Mouse (Mus musculus): ENCODE results near the gene Olfr1179. TPM values are rescaled to one million over a fixed set of nuclear protein-coding genes. Genes with fewer than 3 reads are reported as not detected.
"Not testable (repeated sequence)": the region's sequence is repeated elsewhere in the genome, so short reads cannot be mapped to it uniquely, and the experiment has no call there.

Gene Olfr1179
- not detected in 2 replicates for polyA plus RNA-seq (2016; fragmentation: Nextera tagmentation; extraction: Ambion mirVana)

DNA sequence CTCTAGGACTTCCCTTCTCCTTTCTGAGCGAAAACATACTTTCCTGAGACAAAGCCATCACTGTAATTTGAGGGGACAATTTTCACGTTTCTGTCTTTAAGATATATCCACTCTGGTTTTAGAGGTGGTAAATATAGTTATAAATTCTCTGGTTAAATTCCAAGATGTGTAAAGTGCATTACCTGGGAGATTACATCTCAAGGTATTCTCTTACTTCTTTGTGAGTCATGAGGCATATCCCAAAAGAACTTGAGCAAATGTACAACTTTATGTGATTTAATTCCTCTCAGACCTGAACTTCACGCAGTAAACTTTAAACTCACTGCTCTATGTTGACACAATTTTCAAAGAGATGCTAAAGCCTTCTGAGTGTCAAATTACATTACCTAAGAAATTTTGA lies at the start of gene Olfr1179:
Gene Olfr1179, minus strand, starts transcription at position 101 of the 400 bp plus-strand sequence.
- Histone ChIP-seq H3K36me3 (replicated peaks) (no peaks in the 10 kb centered on the region), H3K9me3 (no peaks in the 10 kb centered on the region), H3K4me1 (no peaks in the 10 kb centered on the region), H3K4me3 (no peak within 1 kb of the TSS), H3K27me3 (replicated peaks; ENCODE audit: low read depth, poor library complexity, severe bottlenecking) (no peaks in the 10 kb centered on the region), H3K27ac (replicated peaks) (no peak within 1 kb of the TSS)
- no peak for DNase-seq (ENCODE audit: low spot score)
- 83% methylated on average over 3 of the region's 3 CpGs for WGBS

DNA sequence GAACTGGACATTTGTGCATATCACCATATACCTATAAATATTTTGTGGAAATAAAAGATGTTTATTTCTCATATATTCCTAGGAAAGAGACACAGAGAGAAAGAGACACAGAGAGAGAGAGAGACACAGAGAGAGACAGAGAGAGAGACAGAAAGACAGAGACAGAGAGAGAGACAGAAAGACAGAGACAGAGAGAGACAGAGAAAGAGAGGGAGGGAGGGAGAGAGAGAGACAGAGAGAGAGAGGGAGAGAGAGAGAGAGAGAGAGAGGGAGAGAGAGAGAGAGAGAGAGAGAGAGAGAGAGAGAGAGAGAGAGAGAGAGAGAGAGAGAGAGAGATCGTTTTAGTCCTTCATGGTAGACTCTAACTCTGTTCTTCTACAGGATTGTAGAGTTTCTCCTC lies 48.3 kb upstream of the Olfr1179 start, which contains the start of gene Olfr1183:
Gene Olfr1183, plus strand, starts transcription at position 301 of the 400 bp plus-strand sequence.
- H3K4me3 ChIP-seq; H3K36me3 ChIP-seq (replicated peaks); H3K9me3 ChIP-seq; H3K27me3 ChIP-seq (replicated peaks; ENCODE audit: low read depth, poor library complexity, severe bottlenecking); H3K27ac ChIP-seq (replicated peaks); H3K4me1 ChIP-seq; DNase-seq (ENCODE audit: low spot score): not testable (repeated sequence)
- WGBS = 77% methylated on average over 1 of the region's 1 CpGs

DNA sequence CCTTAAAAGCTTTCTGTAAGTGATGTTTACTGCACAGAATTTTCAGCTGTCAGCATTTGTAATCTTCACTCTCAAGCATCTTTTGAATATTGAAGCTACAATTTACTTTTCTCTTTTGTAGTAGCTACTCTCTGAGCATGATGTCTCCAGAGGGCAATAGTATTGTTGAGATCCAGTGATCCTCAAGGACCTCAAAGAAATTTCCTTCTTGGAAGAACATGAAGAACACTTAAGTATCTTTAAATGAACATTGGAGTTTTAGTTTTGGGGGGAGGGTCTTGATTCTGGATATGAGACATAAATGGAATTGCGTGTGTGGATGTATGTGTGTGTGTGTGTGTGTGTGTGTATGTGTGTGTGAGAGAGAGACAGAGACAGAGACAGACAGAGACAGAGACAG lies 42.8 kb upstream of the Olfr1179 start, which contains the start of gene Gm13757:
Gene Gm13757, minus strand, starts transcription at position 101 of the 400 bp plus-strand sequence.
- H3K4me1 ChIP-seq = no peaks in the 10 kb centered on the region
- H3K27ac ChIP-seq (replicated peaks) = no peak within 1 kb of the TSS
- H3K36me3 ChIP-seq (replicated peaks) = no peaks in the 10 kb centered on the region
- DNase-seq (ENCODE audit: low spot score) = no peak
- H3K9me3 ChIP-seq = no peaks in the 10 kb centered on the region
- no peaks in the 10 kb centered on the region for H3K27me3 ChIP-seq (replicated peaks; ENCODE audit: low read depth, poor library complexity, severe bottlenecking)
- 98% methylated on average over 1 of the region's 1 CpGs for WGBS
- H3K4me3 ChIP-seq = no peak within 1 kb of the TSS

DNA sequence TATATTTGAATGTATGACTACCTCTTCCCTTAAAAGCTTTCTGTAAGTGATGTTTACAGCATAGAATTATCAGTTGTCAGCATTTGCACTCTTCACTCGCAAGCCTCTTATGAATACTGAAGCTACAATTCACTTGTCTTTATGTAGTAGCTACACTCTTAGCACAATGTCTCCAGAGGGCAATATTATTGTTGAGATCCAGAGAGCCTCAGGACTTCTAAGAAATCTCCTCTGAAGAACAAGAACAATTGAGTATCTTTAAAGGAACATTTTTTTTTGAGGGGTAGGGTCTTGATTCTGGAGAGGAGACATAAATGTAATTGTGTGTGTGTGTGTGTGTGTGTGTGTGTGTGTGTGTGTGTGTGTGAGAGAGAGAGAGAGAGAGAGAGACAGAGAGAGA lies 19.8 kb upstream of the Olfr1179 start, which contains the start of gene Olfr1181:
Gene Olfr1181, minus strand, starts transcription at position 101 of the 400 bp plus-strand sequence.
- no peak for DNase-seq (ENCODE audit: low spot score)
- Histone ChIP-seq H3K9me3 (no peaks in the 10 kb centered on the region), H3K36me3 (replicated peaks) (no peaks in the 10 kb centered on the region), H3K27me3 (replicated peaks; ENCODE audit: low read depth, poor library complexity, severe bottlenecking) (no peaks in the 10 kb centered on the region), H3K4me1 (no peaks in the 10 kb centered on the region), H3K4me3 (no peak within 1 kb of the TSS), H3K27ac (replicated peaks) (no peak within 1 kb of the TSS)
- 89% methylated on average over 1 of the region's 1 CpGs for WGBS

DNA sequence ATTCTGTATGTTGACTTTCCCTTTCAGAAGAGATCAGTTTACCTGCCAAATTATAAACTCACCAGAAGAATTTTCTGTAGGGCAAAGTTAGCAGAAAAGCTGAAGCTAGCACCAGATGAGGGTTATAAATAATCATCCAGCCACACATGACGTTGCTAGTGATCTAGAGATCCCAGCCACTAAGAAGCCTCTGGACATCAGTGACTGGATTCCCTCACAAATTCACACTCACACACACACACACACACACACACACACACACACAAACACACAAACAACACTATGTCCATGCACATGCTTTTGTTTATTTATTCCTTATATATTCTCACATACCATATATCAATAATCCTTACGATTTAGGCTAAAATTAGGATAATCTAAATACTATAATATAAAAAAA lies 12.8 kb upstream of the Olfr1179 start, which contains the start of gene Olfr1180:
Gene Olfr1180, minus strand, starts transcription at position 101 of the 400 bp plus-strand sequence.
- Histone ChIP-seq H3K36me3 (replicated peaks) (no peaks in the 10 kb centered on the region), H3K4me1 (no peaks in the 10 kb centered on the region), H3K27me3 (replicated peaks; ENCODE audit: low read depth, poor library complexity, severe bottlenecking) (no peaks in the 10 kb centered on the region), H3K9me3 (no peaks in the 10 kb centered on the region), H3K4me3 (no peak within 1 kb of the TSS), H3K27ac (replicated peaks) (no peak within 1 kb of the TSS)
- DNase-seq (ENCODE audit: low spot score) = no peak
- WGBS = 87% methylated on average over 2 of the region's 2 CpGs

DNA sequence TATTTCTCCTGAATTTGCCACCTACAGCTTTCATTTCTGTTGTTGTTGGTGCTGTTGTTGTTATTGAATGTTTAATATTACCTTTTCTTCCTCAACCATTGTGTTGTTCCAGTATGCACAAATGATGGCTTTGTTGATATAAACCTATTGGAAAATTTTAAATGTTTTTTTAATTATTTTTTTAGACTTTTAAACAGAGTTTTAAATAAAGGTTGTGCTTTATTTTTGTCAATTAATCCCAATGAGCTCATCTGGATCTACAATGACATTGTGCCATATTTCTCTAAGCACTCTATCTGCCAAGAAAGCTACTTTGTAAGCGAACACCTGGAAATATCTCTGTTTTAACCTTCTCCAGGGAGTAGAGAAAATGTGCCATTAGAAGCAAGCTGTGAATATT lies 19.5 kb downstream of the Olfr1179 start, which contains the start of gene Olfr1178:
Gene Olfr1178, plus strand, starts transcription at position 301 of the 400 bp plus-strand sequence.
- WGBS = 88% methylated on average over 1 of the region's 1 CpGs
- H3K9me3 ChIP-seq = no peaks in the 10 kb centered on the region
- H3K36me3 ChIP-seq (replicated peaks) = no peaks in the 10 kb centered on the region
- no peak for DNase-seq (ENCODE audit: low spot score)
- no peaks in the 10 kb centered on the region for H3K4me1 ChIP-seq
- no peak within 1 kb of the TSS for H3K4me3 ChIP-seq
- H3K27ac ChIP-seq (replicated peaks) = no peak within 1 kb of the TSS
- H3K27me3 ChIP-seq (replicated peaks; ENCODE audit: low read depth, poor library complexity, severe bottlenecking) = no peaks in the 10 kb centered on the region

DNA sequence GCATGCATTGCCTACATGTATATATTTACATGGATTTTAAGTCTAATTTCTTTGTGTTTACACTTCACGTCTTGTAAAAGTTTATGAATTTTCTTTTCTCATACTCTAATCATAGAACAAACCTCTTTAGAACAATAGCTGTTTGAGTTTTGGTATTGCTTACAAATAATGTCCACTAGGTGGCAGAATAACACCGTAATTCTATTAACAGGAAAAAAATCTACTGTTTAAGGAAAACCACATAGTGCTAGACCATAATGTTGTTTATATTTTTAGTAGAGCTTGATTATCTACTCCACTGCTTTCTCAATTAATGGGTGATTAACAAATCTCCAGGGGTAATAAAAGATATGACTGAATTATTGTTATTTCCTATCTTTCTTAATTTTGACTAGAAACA lies 49.9 kb downstream of the Olfr1179 start:
- Histone ChIP-seq H3K9me3 (no peaks in the 10 kb centered on the region), H3K36me3 (replicated peaks) (no peaks in the 10 kb centered on the region), H3K27ac (replicated peaks) (no peak overlapping the region), H3K4me1 (no peaks in the 10 kb centered on the region), H3K4me3 (no peak overlapping the region), H3K27me3 (replicated peaks; ENCODE audit: low read depth, poor library complexity, severe bottlenecking) (no peaks in the 10 kb centered on the region)
- DNase-seq (ENCODE audit: low spot score) = no peak
- WGBS = 4% methylated on average over 2 of the region's 2 CpGs

Other genes with a start within 250 kb of the Olfr1179 start
- gene Olfr1168, start 224.6 kb downstream of the Olfr1179 start, polyA plus RNA-seq (2016; fragmentation: Nextera tagmentation; extraction: Ambion mirVana) = not detected in 2 replicates
- gene Olfr1170, start 178.1 kb downstream of the Olfr1179 start, polyA plus RNA-seq (2016; fragmentation: Nextera tagmentation; extraction: Ambion mirVana) = not detected in 2 replicates
- gene Olfr1173, start 126.6 kb downstream of the Olfr1179 start, polyA plus RNA-seq (2016; fragmentation: Nextera tagmentation; extraction: Ambion mirVana) = not detected in 2 replicates
- gene Olfr1174-ps, start 91.3 kb downstream of the Olfr1179 start, polyA plus RNA-seq (2016; fragmentation: Nextera tagmentation; extraction: Ambion mirVana) = not detected in 2 replicates
- gene Olfr1175-ps, start 79.2 kb downstream of the Olfr1179 start, polyA plus RNA-seq (2016; fragmentation: Nextera tagmentation; extraction: Ambion mirVana) = not detected in 2 replicates
- not detected in 2 replicates for gene Olfr1176, start 69.7 kb downstream of the Olfr1179 start, polyA plus RNA-seq (2016; fragmentation: Nextera tagmentation; extraction: Ambion mirVana)
- not detected in 2 replicates for gene Olfr1177-ps, start 60.0 kb downstream of the Olfr1179 start, polyA plus RNA-seq (2016; fragmentation: Nextera tagmentation; extraction: Ambion mirVana)
- not detected in 2 replicates for gene Olfr1178, start 19.4 kb downstream of the Olfr1179 start, polyA plus RNA-seq (2016; fragmentation: Nextera tagmentation; extraction: Ambion mirVana)
- gene Olfr1180, start 12.7 kb upstream of the Olfr1179 start, polyA plus RNA-seq (2016; fragmentation: Nextera tagmentation; extraction: Ambion mirVana) = not detected in 2 replicates
- gene Olfr1181, start 19.7 kb upstream of the Olfr1179 start, polyA plus RNA-seq (2016; fragmentation: Nextera tagmentation; extraction: Ambion mirVana) = not detected in 2 replicates
- gene Gm13757, start 42.7 kb upstream of the Olfr1179 start, polyA plus RNA-seq (2016; fragmentation: Nextera tagmentation; extraction: Ambion mirVana) = not detected in 2 replicates
- not detected in 2 replicates for gene Olfr1183, start 48.4 kb upstream of the Olfr1179 start, polyA plus RNA-seq (2016; fragmentation: Nextera tagmentation; extraction: Ambion mirVana)
- gene Olfr1184, start 77.1 kb upstream of the Olfr1179 start, polyA plus RNA-seq (2016; fragmentation: Nextera tagmentation; extraction: Ambion mirVana) = not detected in 2 replicates
- gene Olfr1185-ps1, start 86.9 kb upstream of the Olfr1179 start, polyA plus RNA-seq (2016; fragmentation: Nextera tagmentation; extraction: Ambion mirVana) = not detected in 2 replicates
- not detected in 2 replicates for gene Olfr1186, start 112.1 kb upstream of the Olfr1179 start, polyA plus RNA-seq (2016; fragmentation: Nextera tagmentation; extraction: Ambion mirVana)
- not detected in 2 replicates for gene Olfr1188, start 150.5 kb upstream of the Olfr1179 start, polyA plus RNA-seq (2016; fragmentation: Nextera tagmentation; extraction: Ambion mirVana)
- not detected in 2 replicates for gene Olfr1189, start 180.0 kb upstream of the Olfr1179 start, polyA plus RNA-seq (2016; fragmentation: Nextera tagmentation; extraction: Ambion mirVana)
- gene Olfr1191-ps1, start 234.1 kb upstream of the Olfr1179 start, polyA plus RNA-seq (2016; fragmentation: Nextera tagmentation; extraction: Ambion mirVana) = not detected in 2 replicates
- not detected in 2 replicates for gene Olfr1192-ps1, start 242.1 kb upstream of the Olfr1179 start, polyA plus RNA-seq (2016; fragmentation: Nextera tagmentation; extraction: Ambion mirVana)

All from embryonic facial prominence, embryonic 10.5 days (tissue).